Mouse (Mus musculus) liver, embryonic 16.5 days (tissue): ENCODE data around the gene Six5. TPM values are rescaled to one million over a fixed set of nuclear protein-coding genes. Genes with fewer than 3 reads are reported as not detected.
A peak's percentile ranks its signal among the peaks of the same experiment; 100 is the strongest.
"Not testable (repeated sequence)": the region's sequence is repeated elsewhere in the genome, so short reads cannot be mapped to it uniquely, and the experiment has no call there.

Experiments used
- ATAC-seq: fragments of 200-750 bp; cut with Nextera tagmentation; 2 replicates; pipeline ENCODE4 v1.8.0; 2017; ENCODE audit warnings: low read depth, mild to moderate bottlenecking, moderate number of reproducible peaks, moderate library complexity
- H3K27ac ChIP-seq: fragments of 300-500 bp; sonication (generic); 2 replicates; pipeline ENCODE4 v1.5.1; 2014; ENCODE audit warnings: mild to moderate bottlenecking, low read length
- H3K27me3 ChIP-seq: fragments of 300-500 bp; sonication (generic); 2 replicates; pipeline ENCODE4 v1.6.1; 2014; ENCODE audit warnings: low read depth, low read length, mixed read lengths; ENCODE audit not compliant: control insufficient read depth, insufficient read depth
- H3K36me3 ChIP-seq: fragments of 300-500 bp; sonication (generic); 2 replicates; pipeline ENCODE4 v1.6.1; 2014; ENCODE audit warnings: mild to moderate bottlenecking; ENCODE audit not compliant: control insufficient read depth, insufficient read depth
- H3K4me1 ChIP-seq: fragments of 300-500 bp; sonication (generic); 2 replicates; pipeline ENCODE4 v1.6.1; 2014; ENCODE audit warnings: low read depth, low read length, mixed read lengths; ENCODE audit not compliant: control insufficient read depth
- H3K4me2 ChIP-seq: fragments of 300-500 bp; sonication (generic); 2 replicates; pipeline ENCODE4 v1.6.1; 2014; ENCODE audit warnings: low read depth, low read length, mixed read lengths
- H3K4me3 ChIP-seq: fragments of 300-500 bp; sonication (generic); 2 replicates; pipeline ENCODE4 v1.5.1; 2014; ENCODE audit warnings: low read depth, mild to moderate bottlenecking, low read length
- H3K9ac ChIP-seq: fragments of 300-500 bp; sonication (generic); 2 replicates; pipeline ENCODE4 v1.6.1; 2014; ENCODE audit warnings: low read depth, low read length
- H3K9me3 ChIP-seq: fragments of 300-500 bp; sonication (generic); replicated peaks from 2 replicates; pipeline ENCODE4 v1.6.1; 2016; ENCODE audit warnings: low read length; ENCODE audit not compliant: control insufficient read depth
- WGBS: fragments of 180-500 bp; shearing (Covaris S2); extraction: QIAGEN DNeasy Blood & Tissue Kit; methylation state at CpG from one replicate; pipeline ENCODE4 v1.1.7; 2014; ENCODE audit not compliant: insufficient replicate concordance; 5-methylcytosine and 5-hydroxymethylcytosine counted together
- polyA plus RNA-seq: library from polyadenylated mRNA; unstranded; fragments of >200 nt; fragmentation: Nextera tagmentation; extraction: Ambion mirVana; gene quantifications from 2 replicates; pipeline ENCODE4 v1.2.1, GENCODE M21; 2015

The Six5 gene
- polyA plus RNA-seq, 1 experiment from 2014 or later = 0.93 TPM

GRCm38 (mm10) chr7:19071024-19071423, 23.4 kb upstream of the Six5 start:
- H3K27me3 ChIP-seq = peaks cover 20% of the 10 kb centered on the region
- H3K4me2 ChIP-seq, H3K4me1 ChIP-seq, H3K36me3 ChIP-seq, H3K9me3 ChIP-seq, H3K9ac ChIP-seq, H3K27ac ChIP-seq, ATAC-seq, H3K4me3 ChIP-seq: not testable (repeated sequence)
- WGBS = 30% methylated on average over 3 of the region's 3 CpGs

GRCm38 (mm10) chr7:19073504-19073903, 20.9 kb upstream of the Six5 start:
- H3K9ac ChIP-seq = no peak overlapping the region
- peaks cover 10% of the 10 kb centered on the region for H3K27me3 ChIP-seq
- H3K36me3 ChIP-seq = peaks cover 4% of the 10 kb centered on the region; the same call in 1 of the 2 replicates
- H3K4me2 ChIP-seq = no peak overlapping the region
- no peaks in the 10 kb centered on the region for H3K9me3 ChIP-seq
- H3K4me1 ChIP-seq = peaks cover 20% of the 10 kb centered on the region
- no peak overlapping the region for H3K4me3 ChIP-seq
- 67% methylated on average over 9 of the region's 9 CpGs for WGBS
- H3K27ac ChIP-seq = no peak overlapping the region
- ATAC-seq = no peak

GRCm38 (mm10) chr7:19074494-19074893, 19.9 kb upstream of the Six5 start:
- no peaks in the 10 kb centered on the region for H3K9me3 ChIP-seq
- no peak overlapping the region for H3K4me3 ChIP-seq
- 86% methylated on average over 6 of the region's 6 CpGs for WGBS
- peaks cover 20% of the 10 kb centered on the region for H3K4me1 ChIP-seq
- H3K4me2 ChIP-seq = no peak overlapping the region
- H3K27ac ChIP-seq = no peak overlapping the region
- peaks cover 10% of the 10 kb centered on the region for H3K27me3 ChIP-seq
- no peak for ATAC-seq
- peaks cover 4% of the 10 kb centered on the region; the same call in 1 of the 2 replicates for H3K36me3 ChIP-seq
- no peak overlapping the region for H3K9ac ChIP-seq

- Histone ChIP-seq H3K27me3 (peaks cover 12% of the 10 kb centered on the region), H3K4me1 (peaks cover 20% of the 10 kb centered on the region), H3K9ac (peak overlapping the region; percentile 87), H3K9me3 (no peaks in the 10 kb centered on the region), H3K4me2 (peak overlapping the region; percentile 87), H3K36me3 (peaks cover 8% of the 10 kb centered on the region), H3K4me3 (peak overlapping the region; percentile 80), H3K27ac (0 out of 2 replicates have a peak overlapping the region, but pooled peaks have one; percentile 13)
- 51% methylated on average over 5 of the region's 5 CpGs for WGBS
- no peak for ATAC-seq
These were observed 19.2 kb upstream of the Six5 start for GRCm38 (mm10) chr7:19075231-19075630.

GRCm38 (mm10) chr7:19075723-19076585, 18.4 kb upstream of the Six5 start, which contains the start of gene Dmwd:
Gene Dmwd, plus strand, starts transcription at chr7:19076227.
- peak within 1 kb of the TSS; percentile 80 for H3K4me3 ChIP-seq
- H3K4me1 ChIP-seq = peaks cover 20% of the 10 kb centered on the region

GRCm38 (mm10) chr7:19076586-19076991, 17.8 kb upstream of the Six5 start:
- under 1% methylated on average over 22 of the region's 22 CpGs for WGBS
- H3K9ac ChIP-seq = peak overlapping the region; percentile 87
- H3K27ac ChIP-seq = peak overlapping the region; percentile 58
- H3K9me3 ChIP-seq = no peaks in the 10 kb centered on the region
- H3K4me3 ChIP-seq = peak overlapping the region; percentile 80
- peak overlapping the region; percentile 87 for H3K4me2 ChIP-seq
- peaks cover 20% of the 10 kb centered on the region for H3K36me3 ChIP-seq
- H3K4me1 ChIP-seq = peaks cover 20% of the 10 kb centered on the region
- H3K27me3 ChIP-seq = peaks cover 12% of the 10 kb centered on the region
- no peak for ATAC-seq

More at GRCm38 (mm10) chr7:19075723-19076585, 18.4 kb upstream of the Six5 start, which contains the start of gene Dmwd:
- H3K4me2 ChIP-seq = peak within 1 kb of the TSS; percentile 87
- peaks cover 12% of the 10 kb centered on the region for H3K27me3 ChIP-seq
- peak within 1 kb of the TSS; percentile 87 for H3K9ac ChIP-seq
- ATAC-seq = peak; percentile 94
- H3K36me3 ChIP-seq = peaks cover 15% of the 10 kb centered on the region
- H3K27ac ChIP-seq = peak within 1 kb of the TSS; percentile 58
- WGBS = 1% methylated on average over 73 of the region's 91 CpGs
- no peaks in the 10 kb centered on the region for H3K9me3 ChIP-seq

- H3K9me3 ChIP-seq = no peaks in the 10 kb centered on the region
- peaks cover 20% of the 10 kb centered on the region for H3K36me3 ChIP-seq
- H3K9ac ChIP-seq = no peak overlapping the region
- no peak overlapping the region; the same call in 1 of the 2 replicates for H3K27ac ChIP-seq
- peaks cover 20% of the 10 kb centered on the region for H3K4me1 ChIP-seq
- H3K27me3 ChIP-seq = peaks cover 15% of the 10 kb centered on the region
- WGBS = 24% methylated on average over 14 of the region's 14 CpGs
- peak overlapping the region; percentile 87; the same call in 1 of the 2 replicates for H3K4me2 ChIP-seq
- no peak overlapping the region for H3K4me3 ChIP-seq
- no peak for ATAC-seq
These were observed 16.6 kb upstream of the Six5 start for GRCm38 (mm10) chr7:19077761-19078160.

GRCm38 (mm10) chr7:19078732-19079131, 15.7 kb upstream of the Six5 start:
- Histone ChIP-seq H3K27me3 (peaks cover 8% of the 10 kb centered on the region; the same call in 1 of the 2 replicates), H3K9me3 (no peaks in the 10 kb centered on the region), H3K9ac (no peak overlapping the region), H3K4me2 (no peak overlapping the region), H3K27ac (no peak overlapping the region), H3K4me1 (peaks cover 27% of the 10 kb centered on the region), H3K36me3 (peaks cover 20% of the 10 kb centered on the region), H3K4me3 (no peak overlapping the region)
- 67% methylated on average over 3 of the region's 3 CpGs for WGBS
- no peak for ATAC-seq

GRCm38 (mm10) chr7:19080451-19080950, 13.9 kb upstream of the Six5 start:
- Histone ChIP-seq H3K27me3 (peaks cover 8% of the 10 kb centered on the region), H3K4me3 (no peak overlapping the region), H3K4me2 (no peak overlapping the region), H3K27ac (no peak overlapping the region), H3K9ac (no peak overlapping the region), H3K4me1 (peaks cover 29% of the 10 kb centered on the region), H3K36me3 (peaks cover 20% of the 10 kb centered on the region), H3K9me3 (no peaks in the 10 kb centered on the region)
- no peak for ATAC-seq
- 83% methylated on average over 19 of the region's 19 CpGs for WGBS
